Mouse (Mus musculus) lung, embryonic 15.5 days (tissue): ENCODE results near the gene St6galnac6. TPM values are rescaled to one million over a fixed set of nuclear protein-coding genes. Genes with fewer than 3 reads are reported as not detected.
A peak's percentile ranks its signal among the peaks of the same experiment; 100 is the strongest.

Source experiments
- ATAC-seq: fragments of 200-750 bp; cut with Nextera tagmentation; 2 replicates; pipeline ENCODE4 v1.8.0; 2017; ENCODE audit warnings: moderate number of reproducible peaks, borderline replicate concordance; ENCODE audit not compliant: low FRiP score, low TSS enrichment; ENCODE audit errors: extremely low read depth
- H3K27ac ChIP-seq: fragments of 300-500 bp; sonication (generic); 2 replicates; pipeline ENCODE4 v1.5.1; 2015; ENCODE audit warnings: moderate library complexity, mild to moderate bottlenecking, inconsistent platforms
- H3K27me3 ChIP-seq: fragments of 300-500 bp; sonication (generic); 2 replicates; pipeline ENCODE4 v1.6.1; 2015; ENCODE audit warnings: inconsistent platforms
- H3K36me3 ChIP-seq: fragments of 300-500 bp; sonication (generic); 2 replicates; pipeline ENCODE4 v1.6.1; 2015; ENCODE audit warnings: inconsistent platforms
- H3K4me1 ChIP-seq: fragments of 300-500 bp; sonication (generic); 2 replicates; pipeline ENCODE4 v1.6.1; 2015; ENCODE audit warnings: inconsistent platforms
- H3K4me2 ChIP-seq: fragments of 300-500 bp; sonication (generic); 2 replicates; pipeline ENCODE4 v1.6.1; 2015; ENCODE audit warnings: inconsistent platforms, mild to moderate bottlenecking, moderate library complexity
- H3K4me3 ChIP-seq: fragments of 300-500 bp; sonication (generic); 2 replicates; pipeline ENCODE4 v1.5.1; 2015; ENCODE audit warnings: mild to moderate bottlenecking, inconsistent platforms
- H3K9ac ChIP-seq: fragments of 300-500 bp; sonication (generic); 2 replicates; pipeline ENCODE4 v1.6.1; 2015; ENCODE audit warnings: inconsistent platforms
- H3K9me3 ChIP-seq: fragments of 300-500 bp; sonication (generic); 2 replicates; pipeline ENCODE4 v1.6.1; 2016; ENCODE audit warnings: inconsistent platforms
- WGBS: fragments of 180-500 bp; shearing (Covaris S2); methylation state at CpG from one replicate; pipeline ENCODE4 v1.1.7; 2015; 5-methylcytosine and 5-hydroxymethylcytosine counted together
- microRNA counts: library from miRNA; unstranded; fragments of <30 nt; microRNA quantifications from one replicate; lab custom pipeline; 2016
- microRNA-seq: library from miRNA; unstranded; fragments of <30 nt; microRNA quantifications from one replicate; pipeline ENCODE4, GENCODE M21; 2016
- polyA plus RNA-seq: library from polyadenylated mRNA; unstranded; fragments of >200 nt; fragmentation: Nextera tagmentation; extraction: Ambion mirVana; gene quantifications from 2 replicates; pipeline ENCODE4 v1.2.1, GENCODE M21; 2015

St6galnac6 gene
- polyA plus RNA-seq, 1 experiment from 2014 or later, result 26.2 TPM

DNA sequence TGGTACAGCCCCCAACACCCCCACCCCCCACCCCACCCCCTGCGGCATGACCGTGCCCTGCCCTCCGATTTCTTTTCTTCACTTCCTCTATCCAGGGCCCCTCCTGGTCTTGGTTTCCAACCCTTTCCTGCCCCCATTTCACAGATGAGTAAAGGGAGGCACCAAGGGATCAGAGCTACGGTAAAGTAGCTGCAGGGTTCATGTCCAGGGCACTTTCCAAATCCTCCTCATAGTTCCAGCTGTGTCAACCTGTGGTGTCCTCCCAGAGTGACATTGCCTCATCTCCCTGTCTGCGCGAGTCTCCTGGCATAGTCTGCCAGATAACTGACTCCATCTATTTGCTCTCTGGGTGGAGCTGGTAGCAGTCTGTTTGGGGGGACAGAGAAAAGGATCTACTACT, 66.3 kb downstream of the St6galnac6 start:
- no peak overlapping the region for H3K4me2 ChIP-seq
- no peaks in the 10 kb centered on the region for H3K27me3 ChIP-seq
- peaks cover 12% of the 10 kb centered on the region; the same call in 1 of the 2 replicates for H3K36me3 ChIP-seq
- H3K4me1 ChIP-seq, result peaks cover 14% of the 10 kb centered on the region
- WGBS, result 74% methylated on average over 6 of the region's 6 CpGs
- H3K9me3 ChIP-seq, result no peaks in the 10 kb centered on the region
- no peak for ATAC-seq
- H3K4me3 ChIP-seq, result no peak overlapping the region
- 0 out of 2 replicates have a peak overlapping the region, but pooled peaks have one; percentile 2 for H3K27ac ChIP-seq
- no peak overlapping the region for H3K9ac ChIP-seq

DNA sequence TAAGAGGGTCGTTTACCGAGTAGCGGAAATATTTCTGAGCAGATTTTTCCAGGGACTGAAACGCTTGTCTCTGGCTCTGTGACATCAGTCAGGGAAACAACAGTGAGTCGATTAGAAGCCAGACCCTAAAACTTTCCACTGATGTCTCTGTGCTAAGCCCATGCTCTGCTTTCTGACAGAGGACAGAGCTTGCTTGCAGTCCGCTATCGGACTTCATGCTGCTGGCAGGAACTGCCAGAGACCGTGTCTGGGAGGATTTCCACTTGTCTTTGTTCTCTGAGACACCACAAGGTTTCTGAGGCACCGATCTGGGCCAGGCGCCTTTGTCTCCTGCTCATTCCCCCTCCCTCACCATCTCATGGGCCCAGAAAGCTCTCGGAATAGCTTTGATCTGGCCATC, 68.3 kb downstream of the St6galnac6 start:
- H3K4me3 ChIP-seq, result no peak overlapping the region
- WGBS, result 41% methylated on average over 11 of the region's 11 CpGs
- H3K9me3 ChIP-seq, result no peaks in the 10 kb centered on the region
- ATAC-seq, result no peak
- peaks cover 31% of the 10 kb centered on the region for H3K36me3 ChIP-seq
- no peak overlapping the region for H3K4me2 ChIP-seq
- no peaks in the 10 kb centered on the region for H3K27me3 ChIP-seq
- H3K4me1 ChIP-seq, result no peaks in the 10 kb centered on the region
- H3K27ac ChIP-seq, result peak overlapping the region; percentile 21; the same call in 1 of the 2 replicates
- H3K9ac ChIP-seq, result no peak overlapping the region

DNA sequence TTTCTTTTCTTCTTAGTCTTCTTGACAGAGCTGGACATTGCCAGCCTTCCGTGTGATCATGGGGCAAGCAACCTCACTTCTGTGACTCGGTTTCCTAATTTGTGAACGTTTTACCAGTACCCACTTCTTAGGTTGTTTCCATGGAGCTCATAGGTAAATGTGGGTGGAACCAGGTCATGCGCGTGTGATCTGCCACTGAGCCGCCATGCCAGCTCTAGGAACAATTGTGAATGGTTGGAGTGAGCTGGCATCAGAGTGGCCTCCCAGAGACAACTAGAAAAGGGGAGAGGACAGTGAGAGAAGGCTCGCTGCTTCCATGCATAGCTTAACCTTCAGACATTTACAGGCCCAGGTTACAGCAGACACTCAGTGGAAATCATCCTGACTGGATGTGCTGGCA, 68.7 kb downstream of the St6galnac6 start:
- Histone ChIP-seq H3K36me3 (peaks cover 35% of the 10 kb centered on the region), H3K9me3 (no peaks in the 10 kb centered on the region), H3K4me1 (peaks cover under 1% of the 10 kb centered on the region; the same call in 1 of the 2 replicates), H3K27me3 (no peaks in the 10 kb centered on the region), H3K4me3 (no peak overlapping the region), H3K9ac (no peak overlapping the region), H3K4me2 (no peak overlapping the region), H3K27ac (peak overlapping the region; percentile 21; the same call in 1 of the 2 replicates)
- WGBS, result 84% methylated on average over 7 of the region's 7 CpGs
- no peak for ATAC-seq

DNA sequence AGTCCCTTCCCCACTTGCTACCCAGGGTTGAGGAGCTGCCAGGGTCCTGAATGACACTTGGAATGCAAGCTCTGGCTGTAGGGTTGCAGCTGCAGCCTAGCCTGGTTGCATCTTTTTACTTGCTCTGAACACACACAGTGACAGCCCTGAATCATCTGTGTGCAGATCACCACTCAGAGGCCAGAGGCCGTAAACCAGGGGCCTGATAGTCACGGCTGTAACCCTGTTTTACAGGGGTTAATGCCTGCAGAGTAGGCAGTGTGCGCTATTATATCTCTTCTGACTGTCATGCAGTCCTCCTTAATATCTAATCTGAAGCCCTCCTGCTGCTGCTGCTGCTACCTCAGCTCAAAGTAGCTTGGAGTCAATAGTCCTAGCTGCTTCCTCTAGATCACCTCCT, 70.4 kb downstream of the St6galnac6 start:
- 66% methylated on average over 3 of the region's 3 CpGs for WGBS
- Histone ChIP-seq H3K27ac (no peak overlapping the region), H3K36me3 (peaks cover 49% of the 10 kb centered on the region), H3K27me3 (no peaks in the 10 kb centered on the region), H3K4me2 (no peak overlapping the region), H3K9ac (no peak overlapping the region), H3K9me3 (no peaks in the 10 kb centered on the region), H3K4me3 (no peak overlapping the region), H3K4me1 (peaks cover 10% of the 10 kb centered on the region; the same call in 1 of the 2 replicates)
- no peak for ATAC-seq

MicroRNA genes within 50 kb of the gene (microRNA counts, 519-probe panel; counts per million panel counts)
- microRNA mmu-miR-1954 (lab: Ali Mortazavi, UCI), result 19.7 counts per million

Small RNA genes lying within 50 kb of the gene (microRNA-seq; reads per million reads assigned to microRNA genes)
- gene Mir1954, result not detected

Other genes starting within 250 kb of the St6galnac6 start
- gene Ciz1, start 247.4 kb upstream of the St6galnac6 start, polyA plus RNA-seq, result 47.0 and 47.7 TPM in 2 replicates
- 7.0 and 7.6 TPM in 2 replicates for gene Dnm1, start 246.4 kb upstream of the St6galnac6 start, polyA plus RNA-seq
- 32.3 and 33.5 TPM in 2 replicates for gene 1110008P14Rik, start 217.8 kb upstream of the St6galnac6 start, polyA plus RNA-seq
- gene Lcn2, start 211.5 kb upstream of the St6galnac6 start, polyA plus RNA-seq, result 2.2 TPM in 2 replicates
- 22.6 and 25.4 TPM in 2 replicates for gene Ptges2, start 203.8 kb upstream of the St6galnac6 start, polyA plus RNA-seq
- gene Naif1, start 149.3 kb upstream of the St6galnac6 start, polyA plus RNA-seq, result 6.6 and 7.1 TPM in 2 replicates
- gene Slc25a25, start 148.3 kb upstream of the St6galnac6 start, polyA plus RNA-seq, result 19.6 and 21.5 TPM in 2 replicates
- 12.3 and 12.6 TPM in 2 replicates for gene Fam102a, start 64.4 kb upstream of the St6galnac6 start, polyA plus RNA-seq
- gene Dpm2, start 28.9 kb upstream of the St6galnac6 start, polyA plus RNA-seq, result 101 and 107 TPM in 2 replicates
- 0.30 and 0.39 TPM in 2 replicates for gene Pip5kl1, start 24.9 kb upstream of the St6galnac6 start, polyA plus RNA-seq
- 0.29 TPM in 1 of 2 replicates, not detected in the other for gene 9430097D07Rik, start 24.0 kb upstream of the St6galnac6 start, polyA plus RNA-seq
- gene St6galnac4, start 12.6 kb upstream of the St6galnac6 start, polyA plus RNA-seq, result 25.9 and 26.1 TPM in 2 replicates
- 53.6 and 60.6 TPM in 2 replicates for gene Ak1, start 22.0 kb downstream of the St6galnac6 start, polyA plus RNA-seq
- 102 and 107 TPM in 2 replicates for gene Eng, start 46.9 kb downstream of the St6galnac6 start, polyA plus RNA-seq
- 27.9 and 28.6 TPM in 2 replicates for gene Fpgs, start 104.4 kb downstream of the St6galnac6 start, polyA plus RNA-seq
- gene Cdk9, start 113.4 kb downstream of the St6galnac6 start, polyA plus RNA-seq, result 89.6 and 98.7 TPM in 2 replicates
- 40.5 and 41.4 TPM in 2 replicates for gene Sh2d3c, start 121.3 kb downstream of the St6galnac6 start, polyA plus RNA-seq
- gene 6330409D20Rik, start 141.3 kb downstream of the St6galnac6 start, polyA plus RNA-seq, result 0.24 and 0.25 TPM in 2 replicates
- gene Tor2a, start 157.5 kb downstream of the St6galnac6 start, polyA plus RNA-seq, result 63.9 and 65.6 TPM in 2 replicates
- gene Ttc16, start 175.9 kb downstream of the St6galnac6 start, polyA plus RNA-seq, result 0.43 and 0.69 TPM in 2 replicates
- 4.9 and 5.4 TPM in 2 replicates for gene Ptrh1, start 176.1 kb downstream of the St6galnac6 start, polyA plus RNA-seq
- 1.1 and 1.3 TPM in 2 replicates for gene Cfap157, start 184.7 kb downstream of the St6galnac6 start, polyA plus RNA-seq
- 21.0 and 22.3 TPM in 2 replicates for gene Stxbp1, start 247.5 kb downstream of the St6galnac6 start, polyA plus RNA-seq